Mouse (Mus musculus) lung, postnatal 4 days (tissue): ENCODE results near the gene Crat.

Source experiments
- DNase-seq, 2 experiments: peaks; one replicate each; pipeline ENCODE4 v3.0.0; 2021

Crat gene

GRCm38 (mm10) chr2:30402843-30403242 lies 12.8 kb downstream of the Crat start:
- DNase-seq, result no peak

- DNase-seq, result no peak
Observed at GRCm38 (mm10) chr2:30402351-30402826, 13.2 kb downstream of the Crat start.

- DNase-seq, result no peak
Observed at GRCm38 (mm10) chr2:30401581-30401980, 14.0 kb downstream of the Crat start.

GRCm38 (mm10) chr2:30399191-30400171 lies 16.1 kb downstream of the Crat start:
- peak; percentile 49 to 84 for DNase-seq

- DNase-seq, result no peak
Observed at GRCm38 (mm10) chr2:30397986-30398512, 17.6 kb downstream of the Crat start.

GRCm38 (mm10) chr2:30396246-30396645 lies 19.4 kb downstream of the Crat start:
- no peak for DNase-seq

- DNase-seq, result peak in 1 of 2 experiments; percentile 46
Observed at GRCm38 (mm10) chr2:30395757-30396156, 19.9 kb downstream of the Crat start.

- no peak for DNase-seq
Observed at GRCm38 (mm10) chr2:30393370-30393656, 22.3 kb downstream of the Crat start.

- DNase-seq, result peak; percentile 82 to 92
Observed at GRCm38 (mm10) chr2:30392577-30393369, 22.8 kb downstream of the Crat start.

GRCm38 (mm10) chr2:30392114-30392576 lies 23.5 kb downstream of the Crat start, which contains the start of gene Dolpp1:
Gene Dolpp1 (plus strand): TSS chr2:30392254.
- peak; percentile 97 to 100 for DNase-seq

GRCm38 (mm10) chr2:30389000-30389399 lies 26.6 kb downstream of the Crat start:
- no peak for DNase-seq

- DNase-seq, result no peak
Observed at GRCm38 (mm10) chr2:30386913-30387312, 28.7 kb downstream of the Crat start.

- no peak for DNase-seq
Observed at GRCm38 (mm10) chr2:30385591-30385990, 30.0 kb downstream of the Crat start.

- DNase-seq, result no peak
Observed at GRCm38 (mm10) chr2:30384814-30385213, 30.8 kb downstream of the Crat start.

- no peak for DNase-seq
Observed at GRCm38 (mm10) chr2:30381377-30381725, 34.3 kb downstream of the Crat start.

- no peak for DNase-seq
Observed at GRCm38 (mm10) chr2:30380564-30381376, 34.8 kb downstream of the Crat start.

GRCm38 (mm10) chr2:30379307-30379706 lies 36.3 kb downstream of the Crat start:
- peak in 1 of 2 experiments; percentile 62 for DNase-seq

GRCm38 (mm10) chr2:30377721-30378120 lies 37.9 kb downstream of the Crat start:
- DNase-seq, result no peak

- no peak for DNase-seq
Observed at GRCm38 (mm10) chr2:30375893-30376292, 39.7 kb downstream of the Crat start.

- DNase-seq, result no peak
Observed at GRCm38 (mm10) chr2:30372726-30373125, 42.9 kb downstream of the Crat start.

- peak in 1 of 2 experiments; percentile 69 for DNase-seq
Observed at GRCm38 (mm10) chr2:30371544-30371943, 44.1 kb downstream of the Crat start.

- peak; percentile 55 to 83 for DNase-seq
Observed at GRCm38 (mm10) chr2:30366203-30366602, 49.4 kb downstream of the Crat start.
